Mouse (Mus musculus): ENCODE results near the gene Tspan4.

DNA sequence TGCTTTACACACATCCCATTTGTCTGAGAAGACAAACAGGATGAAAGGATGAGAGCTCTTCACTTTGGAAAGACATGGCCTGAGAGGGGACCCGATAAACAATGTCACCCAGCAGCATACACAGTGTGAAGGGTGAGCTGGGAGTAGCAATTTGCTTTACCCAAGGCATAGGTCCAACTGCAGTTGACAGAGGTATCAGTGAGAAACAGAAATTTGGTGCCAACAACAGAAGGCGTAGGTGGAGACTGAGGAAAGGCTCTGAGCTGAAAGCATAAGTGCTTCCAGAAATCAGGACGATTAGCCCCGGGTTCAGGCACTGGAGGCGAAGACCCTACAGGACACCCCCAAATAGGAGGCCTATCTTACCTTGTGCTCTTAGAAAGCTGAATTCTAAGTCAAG lies 35.2 kb downstream of the Tspan4 start:
- TF ChIP-seq CHD2 (IDR thresholded peaks at IDR 0.05; ENCODE audit: low read depth, low read length) (no peak), MAFK (IDR thresholded peaks at IDR 0.05; ENCODE audit: insufficient read depth, low read depth, low read length) (no peak)
